Mouse (Mus musculus): ENCODE results near the gene Dnajb1. TPM values are rescaled to one million over a fixed set of nuclear protein-coding genes. Genes with fewer than 3 reads are reported as not detected.

Dnajb1 gene
- polyA plus RNA-seq, 1 experiment = 28.2 TPM

DNA sequence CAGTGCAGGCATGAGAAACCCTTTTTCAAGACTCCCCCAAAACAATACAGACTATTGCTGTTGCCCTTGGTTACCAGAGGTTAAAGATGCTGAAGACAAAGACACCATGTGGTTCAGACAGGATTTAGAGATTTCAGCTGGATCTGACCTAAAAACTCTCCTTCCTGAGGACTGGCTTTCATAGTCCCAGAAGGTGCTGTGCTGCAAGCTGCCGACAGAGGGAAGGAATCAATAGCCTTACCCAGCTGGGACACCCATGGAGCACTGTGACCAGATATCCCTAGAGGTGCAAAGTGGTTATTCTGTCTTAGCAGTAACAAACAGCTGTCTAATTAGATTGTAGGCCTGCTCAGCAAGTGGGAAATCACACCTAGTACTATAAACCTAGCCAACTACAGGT is 9.8 kb upstream of the Dnajb1 start:
- Histone ChIP-seq H3K27me3 (ENCODE audit: control insufficient read depth, insufficient read depth, low read length, poor library complexity, severe bottlenecking) (no peaks in the 10 kb centered on the region), H3K36me3 (ENCODE audit: control insufficient read depth, insufficient read depth, low read length, poor library complexity, severe bottlenecking) (no peaks in the 10 kb centered on the region)

GRCm38 (mm10) chr8:83599814-83600213 is 8.2 kb upstream of the Dnajb1 start:
- no peak overlapping the region for H3K9ac ChIP-seq (ENCODE audit: low read depth, poor library complexity, severe bottlenecking)
- no peak overlapping the region for H3K4me3 ChIP-seq (ENCODE audit: low read depth, low read length)
- no peaks in the 10 kb centered on the region for H3K27me3 ChIP-seq (ENCODE audit: control insufficient read depth, insufficient read depth, low read length, poor library complexity, severe bottlenecking)
- H3K4me1 ChIP-seq (ENCODE audit: control insufficient read depth, insufficient read depth, low read length) = peaks cover 4% of the 10 kb centered on the region
- H3K9me3 ChIP-seq (replicated peaks; ENCODE audit: control insufficient read depth, insufficient read depth, low read length, poor library complexity, severe bottlenecking) = no peaks in the 10 kb centered on the region
- no peak overlapping the region for H3K27ac ChIP-seq (ENCODE audit: insufficient read depth, low read length)
- TF ChIP-seq EP300 (IDR thresholded peaks at IDR 0.05; ENCODE audit: insufficient read depth, low read depth, low read length) = no peak
- no peak for TF ChIP-seq CTCF (IDR thresholded peaks at IDR 0.05; ENCODE audit: low read depth, low read length)
- no peak for TF ChIP-seq POLR2A (IDR thresholded peaks at IDR 0.05; ENCODE audit: insufficient read depth, low read length)
- no peaks in the 10 kb centered on the region for H3K36me3 ChIP-seq (ENCODE audit: control insufficient read depth, insufficient read depth, low read length, poor library complexity, severe bottlenecking)

More for the DNA sequence above, 9.8 kb upstream of the Dnajb1 start:
- Histone ChIP-seq H3K9ac (ENCODE audit: low read depth, poor library complexity, severe bottlenecking) (no peak overlapping the region), H3K4me1 (ENCODE audit: control insufficient read depth, insufficient read depth, low read length) (peaks cover 4% of the 10 kb centered on the region), H3K27ac (ENCODE audit: insufficient read depth, low read length) (no peak overlapping the region), H3K4me3 (ENCODE audit: low read depth, low read length) (no peak overlapping the region), H3K9me3 (replicated peaks; ENCODE audit: control insufficient read depth, insufficient read depth, low read length, poor library complexity, severe bottlenecking) (no peaks in the 10 kb centered on the region)
- no peak for TF ChIP-seq POLR2A (IDR thresholded peaks at IDR 0.05; ENCODE audit: insufficient read depth, low read length)
- TF ChIP-seq CTCF (IDR thresholded peaks at IDR 0.05; ENCODE audit: low read depth, low read length) = peak; percentile 2
- no peak for TF ChIP-seq EP300 (IDR thresholded peaks at IDR 0.05; ENCODE audit: insufficient read depth, low read depth, low read length)

- TF ChIP-seq CTCF (IDR thresholded peaks at IDR 0.05; ENCODE audit: low read depth, low read length) (no peak), POLR2A (IDR thresholded peaks at IDR 0.05; ENCODE audit: insufficient read depth, low read length) (no peak), EP300 (IDR thresholded peaks at IDR 0.05; ENCODE audit: insufficient read depth, low read depth, low read length) (no peak)
- no peak overlapping the region for H3K9ac ChIP-seq (ENCODE audit: low read depth, poor library complexity, severe bottlenecking)
- no peaks in the 10 kb centered on the region for H3K9me3 ChIP-seq (replicated peaks; ENCODE audit: control insufficient read depth, insufficient read depth, low read length, poor library complexity, severe bottlenecking)
- H3K4me3 ChIP-seq (ENCODE audit: low read depth, low read length) = no peak overlapping the region
- peaks cover 4% of the 10 kb centered on the region for H3K4me1 ChIP-seq (ENCODE audit: control insufficient read depth, insufficient read depth, low read length)
- no peaks in the 10 kb centered on the region for H3K36me3 ChIP-seq (ENCODE audit: control insufficient read depth, insufficient read depth, low read length, poor library complexity, severe bottlenecking)
- H3K27me3 ChIP-seq (ENCODE audit: control insufficient read depth, insufficient read depth, low read length, poor library complexity, severe bottlenecking) = no peaks in the 10 kb centered on the region
- no peak overlapping the region for H3K27ac ChIP-seq (ENCODE audit: insufficient read depth, low read length)
Measured at GRCm38 (mm10) chr8:83602650-83603029, 5.4 kb upstream of the Dnajb1 start.

GRCm38 (mm10) chr8:83608398-83608829 is 421 bp downstream of the Dnajb1 start:
- peak overlapping the region; percentile 42 for H3K27ac ChIP-seq (ENCODE audit: insufficient read depth, low read length)
- H3K36me3 ChIP-seq (ENCODE audit: control insufficient read depth, insufficient read depth, low read length, poor library complexity, severe bottlenecking) = peaks cover 29% of the 10 kb centered on the region

DNA sequence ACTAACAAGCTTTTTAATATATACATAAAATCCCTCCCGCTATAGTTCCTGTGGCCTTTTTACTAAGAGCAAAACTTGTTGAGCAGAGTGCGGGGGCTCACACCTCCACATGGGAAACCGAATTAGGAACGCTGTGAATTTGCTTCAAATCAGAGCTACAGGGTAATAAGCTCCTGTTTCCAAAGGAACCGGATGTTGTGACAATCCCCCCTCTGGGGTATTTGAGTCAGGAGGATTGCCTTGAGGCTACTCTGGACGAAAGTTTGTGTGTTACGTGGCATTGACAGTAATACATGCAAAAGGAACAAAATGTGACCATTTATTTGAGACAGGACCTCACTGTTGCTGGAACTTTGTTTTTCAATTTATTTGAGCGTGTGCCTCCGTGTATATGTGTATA is 1.1 kb downstream of the Dnajb1 start:
- Histone ChIP-seq H3K27ac (ENCODE audit: insufficient read depth, low read length) (no peak overlapping the region), H3K4me1 (ENCODE audit: control insufficient read depth, insufficient read depth, low read length) (peaks cover 3% of the 10 kb centered on the region), H3K9me3 (replicated peaks; ENCODE audit: control insufficient read depth, insufficient read depth, low read length, poor library complexity, severe bottlenecking) (no peaks in the 10 kb centered on the region), H3K9ac (ENCODE audit: low read depth, poor library complexity, severe bottlenecking) (peak overlapping the region; percentile 93), H3K27me3 (ENCODE audit: control insufficient read depth, insufficient read depth, low read length, poor library complexity, severe bottlenecking) (no peaks in the 10 kb centered on the region), H3K36me3 (ENCODE audit: control insufficient read depth, insufficient read depth, low read length, poor library complexity, severe bottlenecking) (peaks cover 29% of the 10 kb centered on the region), H3K4me3 (ENCODE audit: low read depth, low read length) (peak overlapping the region; percentile 99)
- TF ChIP-seq POLR2A (IDR thresholded peaks at IDR 0.05; ENCODE audit: insufficient read depth, low read length) (no peak), CTCF (IDR thresholded peaks at IDR 0.05; ENCODE audit: low read depth, low read length) (no peak), EP300 (IDR thresholded peaks at IDR 0.05; ENCODE audit: insufficient read depth, low read depth, low read length) (no peak)

More at GRCm38 (mm10) chr8:83608398-83608829, 421 bp downstream of the Dnajb1 start:
- Histone ChIP-seq H3K9ac (ENCODE audit: low read depth, poor library complexity, severe bottlenecking) (peak overlapping the region; percentile 93), H3K9me3 (replicated peaks; ENCODE audit: control insufficient read depth, insufficient read depth, low read length, poor library complexity, severe bottlenecking) (no peaks in the 10 kb centered on the region), H3K4me1 (ENCODE audit: control insufficient read depth, insufficient read depth, low read length) (peaks cover 3% of the 10 kb centered on the region), H3K4me3 (ENCODE audit: low read depth, low read length) (peak overlapping the region; percentile 99), H3K27me3 (ENCODE audit: control insufficient read depth, insufficient read depth, low read length, poor library complexity, severe bottlenecking) (no peaks in the 10 kb centered on the region)
- TF ChIP-seq EP300 (IDR thresholded peaks at IDR 0.05; ENCODE audit: insufficient read depth, low read depth, low read length) (0 out of 2 replicates have a peak, but pooled peaks have one; percentile 18), POLR2A (IDR thresholded peaks at IDR 0.05; ENCODE audit: insufficient read depth, low read length) (no peak), CTCF (IDR thresholded peaks at IDR 0.05; ENCODE audit: low read depth, low read length) (no peak)

- Histone ChIP-seq H3K27ac (ENCODE audit: insufficient read depth, low read length) (no peak overlapping the region), H3K4me1 (ENCODE audit: control insufficient read depth, insufficient read depth, low read length) (peaks cover 3% of the 10 kb centered on the region), H3K9me3 (replicated peaks; ENCODE audit: control insufficient read depth, insufficient read depth, low read length, poor library complexity, severe bottlenecking) (no peaks in the 10 kb centered on the region), H3K9ac (ENCODE audit: low read depth, poor library complexity, severe bottlenecking) (peak overlapping the region; percentile 93), H3K27me3 (ENCODE audit: control insufficient read depth, insufficient read depth, low read length, poor library complexity, severe bottlenecking) (no peaks in the 10 kb centered on the region), H3K36me3 (ENCODE audit: control insufficient read depth, insufficient read depth, low read length, poor library complexity, severe bottlenecking) (peaks cover 29% of the 10 kb centered on the region), H3K4me3 (ENCODE audit: low read depth, low read length) (peak overlapping the region; percentile 99)
- TF ChIP-seq CTCF (IDR thresholded peaks at IDR 0.05; ENCODE audit: low read depth, low read length) (no peak), EP300 (IDR thresholded peaks at IDR 0.05; ENCODE audit: insufficient read depth, low read depth, low read length) (no peak), POLR2A (IDR thresholded peaks at IDR 0.05; ENCODE audit: insufficient read depth, low read length) (no peak)
Measured at GRCm38 (mm10) chr8:83609547-83610180, 1.7 kb downstream of the Dnajb1 start.
